Mouse (Mus musculus) ovary, postnatal 10 days (tissue): ENCODE measurements around the gene Rps18.
"Not testable (repeated sequence)": the region's sequence is repeated elsewhere in the genome, so short reads cannot be mapped to it uniquely, and the experiment has no call there.

ENCODE experiments used
- DNase-seq: peaks from one replicate; pipeline ENCODE4 v3.0.0; 2022; ENCODE audit warnings: low spot score

The Rps18 gene

GRCm38 (mm10) chr17:33955555-33956214 is at the start of gene Rps18, which contains the start of gene Vps52:
Gene Rps18, minus strand, starts transcription at chr17:33956001.
Gene Vps52, plus strand, starts transcription at chr17:33955812.
- DNase-seq = peak; percentile 92

GRCm38 (mm10) chr17:34003426-34003825 is 47.6 kb upstream of the Rps18 start:
- no peak for DNase-seq

- not testable (repeated sequence) for DNase-seq
These were observed 45.0 kb upstream of the Rps18 start for GRCm38 (mm10) chr17:34000796-34001195.

GRCm38 (mm10) chr17:34000150-34000537 is 44.3 kb upstream of the Rps18 start, which contains the start of gene H2-K1:
Gene H2-K1, minus strand, starts transcription at chr17:34000347.
- DNase-seq = peak; percentile 73

- DNase-seq = no peak
These were observed 43.7 kb upstream of the Rps18 start for GRCm38 (mm10) chr17:33999341-34000149.

- DNase-seq = not testable (repeated sequence)
These were observed 42.9 kb upstream of the Rps18 start for GRCm38 (mm10) chr17:33998697-33999096.

DNA sequence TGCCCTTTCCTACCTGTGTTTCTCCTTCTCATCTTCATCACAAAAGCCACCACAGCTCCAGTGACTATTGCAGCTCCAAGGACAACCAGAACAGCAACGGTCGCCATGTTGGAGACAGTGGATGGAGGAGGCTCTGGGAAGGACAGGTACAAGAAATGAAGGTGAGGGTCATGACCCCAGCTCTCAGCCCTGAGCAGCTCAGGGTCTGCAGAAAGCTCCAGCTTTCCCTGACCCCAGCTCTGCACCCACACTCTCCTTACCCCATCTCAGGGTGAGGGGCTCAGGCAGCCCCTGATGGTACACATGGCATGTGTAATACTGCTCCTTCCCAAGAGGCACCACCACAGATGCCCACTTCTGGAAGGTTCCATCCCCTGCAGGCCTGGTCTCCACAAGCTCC is 41.2 kb upstream of the Rps18 start:
- not testable (repeated sequence) for DNase-seq

GRCm38 (mm10) chr17:33995651-33996050 is 39.9 kb upstream of the Rps18 start:
- no peak for DNase-seq

DNA sequence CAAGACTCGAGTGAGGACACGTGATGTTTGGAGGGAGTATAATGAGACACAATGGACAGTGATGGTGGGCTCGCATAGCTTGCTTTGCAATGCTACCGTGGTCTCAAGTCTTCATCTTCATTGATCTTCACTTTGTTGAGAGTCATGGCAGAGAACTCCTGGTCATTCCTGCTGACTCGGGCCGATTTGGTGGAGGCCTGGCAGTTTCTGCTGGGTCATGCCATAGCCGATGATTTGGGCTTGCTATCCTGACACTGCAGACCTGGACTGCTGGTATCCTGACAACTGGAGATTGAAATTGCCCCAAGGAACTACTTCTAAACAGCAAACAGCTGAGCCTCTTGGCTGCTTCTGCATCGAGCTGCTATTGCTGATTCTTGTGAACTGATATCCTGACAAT is 39.2 kb upstream of the Rps18 start:
- no peak for DNase-seq

DNA sequence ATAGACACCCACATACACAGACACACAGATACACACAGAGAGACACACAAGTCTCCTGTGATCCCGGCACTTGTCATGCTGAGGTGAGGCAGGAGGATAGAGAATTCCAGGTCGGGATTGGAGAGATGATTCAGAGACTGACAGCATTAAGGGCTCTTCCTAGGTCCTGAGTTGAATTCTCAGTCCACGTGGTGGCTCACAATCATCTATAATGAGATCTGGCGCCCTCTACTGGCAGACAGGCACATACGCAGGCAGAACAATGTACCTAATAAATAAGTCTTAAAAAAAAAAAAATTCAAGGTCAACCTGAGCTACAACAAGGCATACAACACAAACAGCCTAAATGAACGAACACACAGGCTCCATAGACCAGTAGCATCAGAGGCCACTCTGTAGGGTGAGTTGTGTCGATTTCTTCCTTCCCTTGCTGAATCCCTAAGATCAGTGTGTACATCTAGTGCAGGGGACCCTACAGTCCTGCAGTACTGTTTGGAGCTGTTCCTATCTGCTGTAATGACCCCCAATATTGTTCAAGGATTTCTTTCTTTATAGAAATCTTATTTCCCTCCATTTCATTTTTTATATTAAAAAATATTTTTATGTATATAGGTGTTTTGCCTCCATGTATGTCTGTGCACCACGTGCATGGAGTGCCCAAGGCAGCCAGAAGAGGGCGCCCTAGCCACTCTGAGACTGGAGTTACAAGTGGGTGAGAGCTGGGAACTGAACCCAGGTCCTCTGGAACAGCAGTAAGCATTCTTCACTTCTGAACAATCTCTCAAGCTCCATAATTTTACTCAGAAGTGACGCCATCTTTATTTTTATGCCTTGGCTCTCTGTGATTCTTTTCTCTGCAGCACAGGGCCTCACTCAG is 36.2 kb upstream of the Rps18 start:
- DNase-seq = no peak

- not testable (repeated sequence) for DNase-seq
These were observed 26.3 kb upstream of the Rps18 start for GRCm38 (mm10) chr17:33982136-33982535.

- not testable (repeated sequence) for DNase-seq
These were observed 25.6 kb upstream of the Rps18 start for GRCm38 (mm10) chr17:33981192-33981909.

DNA sequence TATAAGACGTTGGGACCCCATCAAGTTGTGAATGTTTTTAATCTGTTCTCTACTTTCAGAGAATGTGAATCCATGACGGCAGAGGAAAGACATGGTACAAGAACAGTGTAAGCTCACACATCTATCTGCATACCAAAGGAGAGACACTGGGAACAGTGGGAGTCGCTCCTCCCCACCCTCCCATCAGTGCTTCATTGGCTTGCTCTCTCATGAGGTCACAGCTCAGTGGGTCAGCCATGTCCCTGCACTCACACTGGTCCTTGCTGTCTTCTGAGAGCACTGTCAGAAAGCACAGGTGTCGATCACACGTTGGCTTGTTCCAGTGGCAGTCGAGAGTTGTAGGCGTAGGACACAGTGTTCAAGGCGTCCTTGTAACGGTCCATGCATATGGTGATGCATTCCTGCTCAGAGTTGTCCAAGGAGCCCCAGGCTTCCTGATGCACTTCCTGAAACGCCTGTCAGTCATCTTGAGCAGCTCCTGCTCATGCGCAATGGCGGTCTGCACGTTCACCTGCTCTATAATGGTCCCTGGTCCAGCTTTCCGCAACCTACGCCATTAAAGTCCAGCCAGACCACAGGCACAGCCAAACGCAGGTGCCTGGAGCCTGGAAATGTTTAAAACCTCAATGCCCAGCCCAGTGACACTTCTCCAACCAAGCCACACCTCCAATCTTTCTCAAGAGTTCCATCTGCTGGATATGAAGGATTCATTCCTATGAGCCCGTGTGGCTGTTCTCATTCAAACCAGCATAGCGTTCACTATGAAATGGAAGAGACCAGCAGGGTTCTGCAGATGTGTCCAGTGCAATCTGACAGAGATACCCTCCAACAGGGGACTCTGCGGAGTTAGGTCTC is 24.6 kb upstream of the Rps18 start:
- no peak for DNase-seq

DNA sequence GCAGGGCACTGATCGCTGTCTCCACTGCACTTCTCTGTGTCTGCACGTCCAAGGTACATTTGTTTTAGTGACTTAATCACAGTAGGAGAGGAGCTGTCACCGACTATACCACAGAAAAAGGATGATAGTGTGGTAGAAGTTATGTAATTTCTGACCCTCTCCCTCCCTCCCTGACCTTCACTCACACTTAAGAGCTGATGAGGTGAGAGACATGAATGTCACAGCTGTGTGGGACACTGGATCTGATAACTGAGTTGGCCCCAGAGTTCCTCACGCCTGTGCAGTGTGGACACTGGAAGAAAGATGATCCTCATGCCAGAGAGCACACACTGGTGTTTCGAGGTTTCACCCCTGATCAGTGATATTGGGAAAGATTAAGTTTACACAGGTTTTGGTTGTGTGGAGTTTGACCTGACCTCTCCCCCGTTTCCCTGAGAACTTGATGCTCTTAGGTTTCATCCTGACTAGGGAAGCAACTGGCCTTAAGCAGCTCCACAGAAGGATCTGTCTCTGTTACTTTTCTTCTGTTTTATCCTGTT is 23.8 kb upstream of the Rps18 start:
- no peak for DNase-seq

DNA sequence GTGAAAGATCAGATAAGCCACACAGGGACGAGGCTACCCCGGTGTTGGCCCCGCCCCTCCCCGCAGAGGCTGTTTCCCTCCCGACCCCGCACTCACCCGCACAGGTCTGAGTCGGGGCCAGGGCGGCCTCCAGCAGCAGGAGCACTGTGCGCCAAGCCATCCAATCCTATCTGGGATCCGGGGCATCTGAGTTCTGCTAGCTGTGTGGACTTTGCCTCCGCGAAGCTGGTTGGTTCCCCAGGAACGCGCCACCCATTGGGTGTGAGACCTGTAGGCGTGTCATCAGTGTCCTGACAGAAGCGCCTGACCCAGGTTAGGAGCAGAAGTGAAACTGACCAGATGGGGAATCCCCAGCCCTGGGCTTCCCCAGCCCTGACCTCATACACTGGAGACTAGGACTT is 22.8 kb upstream of the Rps18 start:
- no peak for DNase-seq

GRCm38 (mm10) chr17:33977861-33978557 is 22.2 kb upstream of the Rps18 start:
- DNase-seq = no peak

- no peak for DNase-seq
These were observed 17.8 kb upstream of the Rps18 start for GRCm38 (mm10) chr17:33973572-33973971.

DNA sequence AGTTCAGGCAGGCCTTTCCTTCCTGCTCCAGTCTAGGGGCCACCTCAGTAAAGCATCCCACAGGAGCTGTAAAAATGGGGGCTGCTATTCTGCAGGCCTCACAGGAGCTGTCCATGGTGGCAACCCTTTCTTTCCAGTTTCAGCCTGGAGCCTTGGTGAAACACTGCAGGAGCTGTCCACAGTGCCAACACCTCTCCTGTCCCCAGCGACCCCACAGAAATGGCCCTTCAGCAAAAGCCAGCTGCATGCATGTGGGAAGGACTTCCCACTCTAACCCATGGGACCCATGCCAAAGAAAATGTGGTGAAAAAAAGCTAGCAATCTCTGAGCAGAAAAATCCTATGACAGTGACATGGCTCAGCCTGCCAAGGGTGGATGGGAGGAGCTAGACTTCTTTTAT is 16.9 kb upstream of the Rps18 start:
- DNase-seq = no peak

DNA sequence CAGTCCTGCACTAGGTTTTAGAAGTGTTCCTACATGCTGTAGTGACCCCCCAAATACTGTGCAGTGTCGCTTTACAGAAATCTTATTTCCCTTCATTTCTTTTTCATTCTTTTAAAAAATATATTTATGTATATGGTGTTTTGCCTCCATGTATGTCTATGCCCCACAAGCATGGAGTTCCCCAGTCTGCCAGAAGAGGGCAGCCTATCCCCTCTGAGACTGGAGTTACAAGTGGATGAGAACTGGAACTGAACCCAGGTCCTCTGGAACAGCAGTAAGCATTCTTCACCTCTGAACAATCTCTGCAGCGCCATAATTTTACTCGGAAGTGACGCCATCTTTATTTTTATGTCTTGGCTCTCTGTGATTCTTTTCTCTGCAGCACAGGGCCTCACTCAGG is 13.6 kb upstream of the Rps18 start:
- no peak for DNase-seq

- no peak for DNase-seq
These were observed 13.1 kb upstream of the Rps18 start for GRCm38 (mm10) chr17:33968927-33969326.
